Mouse (Mus musculus) heart, postnatal 14 days (tissue): Measurements from ENCODE around the gene Slc38a2. TPM values are rescaled to one million over a fixed set of nuclear protein-coding genes. Genes with fewer than 3 reads are reported as not detected.
A peak's percentile ranks its signal among the peaks of the same experiment; 100 is the strongest.

Source experiments
- DNase-seq, 2 experiments: peaks; one replicate each; pipeline ENCODE4 v3.0.0; 2021 to 2022
- intact Hi-C: fragments of 180-260 bp; cut with DNase I; formaldehyde crosslinking; loops from one replicate; pipeline ENCODE4 v1.15.1; 2025
- long read RNA-seq, 2 experiments: library from polyadenylated mRNA; stranded (forward); transcript quantifications; one replicate each; pipeline ENCODE4 v2.0.0; 2021
- total RNA-seq, 2 experiments: library from RNA; stranded (reverse); gene quantifications; 2 replicates each; pipeline ENCODE4 v1.2.3; 2021

Gene Slc38a2
- total RNA-seq, result 100 to 1,000 TPM; 257 to 301 TPM
- long read RNA-seq, experiment 1, full-length matches to known transcripts, result 37 of 96 reads
- long read RNA-seq, experiment 1, partial matches to known transcripts, result 42 of 96 reads
- long read RNA-seq, experiment 1, other reads (novel, unspliced or antisense), result 17 of 96 reads
- long read RNA-seq, experiment 2, full-length matches to known transcripts, result 41 of 79 reads
- long read RNA-seq, experiment 2, partial matches to known transcripts, result 36 of 79 reads
- long read RNA-seq, experiment 2, other reads (novel, unspliced or antisense), result 2 of 79 reads

DNA sequence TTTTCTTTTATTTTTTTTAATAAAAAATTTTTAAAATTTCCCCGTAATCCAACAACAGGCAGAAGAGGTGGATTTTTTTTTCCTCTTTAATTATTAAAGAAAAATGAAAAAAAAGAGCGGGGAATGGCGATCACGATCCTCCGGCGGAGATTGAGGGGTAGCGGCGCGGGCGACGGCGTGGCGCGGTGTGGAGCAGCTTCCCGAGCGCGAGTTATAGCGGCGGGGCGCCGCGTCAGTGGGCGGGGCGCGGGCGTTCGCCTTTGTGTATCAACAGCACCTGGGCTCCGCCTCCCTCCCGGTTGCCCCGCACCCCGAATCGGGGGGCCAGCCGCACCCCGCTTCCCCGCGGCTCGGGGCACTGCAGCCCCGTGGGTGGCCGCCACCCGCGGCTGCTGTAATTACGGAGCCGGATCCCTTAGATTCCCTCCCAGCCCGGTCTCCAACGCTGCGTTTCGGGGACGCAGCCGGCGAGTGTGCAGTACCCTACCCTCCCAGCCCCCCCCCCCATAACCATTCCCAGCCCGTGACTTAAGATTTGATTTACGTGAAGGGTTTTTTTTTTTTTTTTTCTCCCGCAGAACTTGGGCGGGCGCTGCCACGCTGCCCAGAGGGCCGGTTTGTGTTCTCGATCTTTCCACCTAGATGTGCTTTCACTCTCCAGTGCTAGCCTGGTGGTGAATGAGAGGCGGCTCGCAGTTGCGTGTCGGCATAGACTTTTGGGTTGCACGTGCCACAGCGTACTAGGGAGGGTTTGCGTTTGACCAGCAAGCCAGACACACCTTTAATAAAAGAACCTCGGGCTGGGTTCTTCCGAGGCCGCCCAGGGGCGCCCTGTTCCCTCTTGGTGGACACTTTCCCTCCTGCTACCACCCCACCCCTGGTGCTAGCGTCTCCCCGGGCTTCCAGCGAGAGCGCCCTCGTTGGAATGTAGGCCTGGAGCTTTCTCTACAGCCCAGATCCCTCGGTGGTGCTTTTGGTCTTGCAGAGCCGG is at the start of gene Slc38a2:
Gene Slc38a2 (minus strand): TSS at position 210 of the 991 bp plus-strand sequence.
- peak; percentile 93 for DNase-seq
- intact Hi-C loops, result loop anchor here (5.0 to 10.0 kb wide), 4 partner anchors 47 to 415 kb away; partner anchors contain the start of gene Arid2

DNA sequence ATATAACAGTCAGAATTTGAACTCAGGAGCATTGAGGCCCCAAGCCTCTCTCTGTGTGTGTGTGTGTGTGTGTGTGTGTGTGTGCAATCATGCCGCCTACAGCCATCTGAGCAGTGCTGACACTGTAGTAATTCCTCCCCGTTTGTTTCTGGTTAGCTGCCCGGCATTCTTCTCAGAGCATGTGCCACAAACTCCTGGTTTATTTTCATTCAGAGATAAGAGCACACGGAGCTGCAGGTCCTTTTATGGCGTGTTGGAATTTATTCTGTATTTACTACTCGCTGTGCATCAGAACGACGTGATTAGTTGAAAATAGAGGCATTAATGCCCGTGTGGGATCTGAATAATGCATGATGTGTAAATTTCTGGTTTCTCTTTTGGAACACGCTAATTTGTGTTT is 49.6 kb upstream of the Slc38a2 start:
- intact Hi-C loops, result loop anchor here (5.0 kb wide), 2 partner anchors 37 to 52 kb away; partner anchors contain the start of gene Slc38a2
- peak; percentile 28 to 65 for DNase-seq

DNA sequence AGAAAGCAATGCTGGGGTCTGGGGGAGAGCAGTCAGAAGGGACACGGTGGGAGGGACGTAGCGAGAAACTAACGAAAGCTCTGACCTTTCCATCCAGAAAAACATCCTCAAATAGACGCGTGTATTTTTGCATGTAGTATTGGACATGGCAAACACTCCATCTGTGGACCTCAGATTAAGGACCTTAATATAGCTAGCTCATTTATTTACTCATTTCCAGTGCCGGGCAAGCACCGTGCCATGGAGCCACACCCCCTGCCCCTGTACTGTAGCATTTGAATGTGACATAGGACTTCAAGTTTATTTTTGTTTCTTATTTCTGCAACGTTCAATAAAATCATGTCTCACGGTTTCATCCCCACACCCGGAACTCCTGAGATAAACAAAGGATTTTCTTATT is 48.0 kb upstream of the Slc38a2 start:
- intact Hi-C loops, result loop anchor here (5.0 kb wide), 2 partner anchors 35 to 50 kb away; partner anchors contain the start of gene Slc38a2
- no peak for DNase-seq

DNA sequence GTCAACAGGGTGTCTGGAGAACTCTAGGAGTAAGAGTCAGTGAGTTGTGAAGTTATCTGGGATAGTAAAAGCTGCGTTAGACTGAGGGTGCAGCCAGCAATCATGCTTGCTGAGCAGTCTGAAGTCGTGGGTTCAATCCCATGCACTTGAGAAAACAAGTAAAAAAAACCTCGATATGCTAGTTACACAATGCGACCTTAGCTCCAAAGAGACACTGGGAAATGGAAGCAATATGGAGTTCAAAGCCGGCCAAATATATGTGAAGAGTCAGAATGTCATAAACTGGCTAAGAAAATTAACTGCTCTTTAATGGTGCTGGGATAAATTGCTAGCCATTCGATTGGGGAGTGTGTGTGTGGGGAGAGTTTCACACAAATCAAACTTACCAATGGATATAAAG is 47.5 kb upstream of the Slc38a2 start:
- DNase-seq, result no peak
- intact Hi-C loops, result loop anchor here (5.0 kb wide), 2 partner anchors 35 to 50 kb away; partner anchors contain the start of gene Slc38a2

DNA sequence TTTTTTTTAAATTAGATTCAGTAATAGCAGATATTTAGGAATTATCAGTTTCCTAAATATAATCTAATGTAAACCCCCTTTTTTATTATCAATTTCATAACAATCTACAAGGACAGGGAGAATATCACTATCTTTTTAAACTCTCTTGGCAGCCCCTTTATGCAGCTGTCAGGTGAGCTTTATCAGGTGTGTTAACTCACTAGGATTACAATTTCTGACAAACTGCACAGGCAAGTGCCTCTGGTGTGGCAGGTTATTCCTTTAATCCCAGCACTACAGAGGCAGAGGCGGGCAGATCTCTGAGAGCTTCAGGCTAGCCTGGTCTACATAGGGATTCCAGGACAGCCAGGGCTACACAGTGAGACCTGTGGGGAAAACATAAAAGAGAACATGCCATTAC is 45.8 kb upstream of the Slc38a2 start:
- intact Hi-C loops, result loop anchor here (5.0 kb wide), 2 partner anchors 33 to 48 kb away; partner anchors contain the start of gene Slc38a2
- DNase-seq, result no peak

DNA sequence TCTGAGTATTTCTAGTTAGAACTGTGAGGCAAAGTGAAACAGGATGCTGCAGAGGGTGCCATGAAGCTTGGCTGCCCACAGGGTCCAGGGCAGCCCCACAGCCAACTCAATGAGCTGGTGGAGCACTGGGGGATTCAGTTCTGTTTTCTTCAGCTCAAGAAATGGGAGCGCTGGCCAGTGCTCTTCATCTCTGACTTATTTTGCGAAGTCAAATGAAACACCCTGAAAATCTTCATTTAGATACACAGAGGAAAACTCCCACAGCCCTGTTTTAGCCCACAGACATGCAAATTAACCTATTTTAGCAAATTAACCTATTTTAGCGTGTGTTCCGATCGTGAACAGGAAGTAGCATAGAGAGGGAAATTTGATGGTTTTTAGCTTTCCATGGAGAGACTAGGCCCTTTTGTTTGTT is 45.4 kb upstream of the Slc38a2 start:
- DNase-seq, result no peak
- intact Hi-C loops, result loop anchor here (5.0 kb wide), 2 partner anchors 33 to 48 kb away; partner anchors contain the start of gene Slc38a2

DNA sequence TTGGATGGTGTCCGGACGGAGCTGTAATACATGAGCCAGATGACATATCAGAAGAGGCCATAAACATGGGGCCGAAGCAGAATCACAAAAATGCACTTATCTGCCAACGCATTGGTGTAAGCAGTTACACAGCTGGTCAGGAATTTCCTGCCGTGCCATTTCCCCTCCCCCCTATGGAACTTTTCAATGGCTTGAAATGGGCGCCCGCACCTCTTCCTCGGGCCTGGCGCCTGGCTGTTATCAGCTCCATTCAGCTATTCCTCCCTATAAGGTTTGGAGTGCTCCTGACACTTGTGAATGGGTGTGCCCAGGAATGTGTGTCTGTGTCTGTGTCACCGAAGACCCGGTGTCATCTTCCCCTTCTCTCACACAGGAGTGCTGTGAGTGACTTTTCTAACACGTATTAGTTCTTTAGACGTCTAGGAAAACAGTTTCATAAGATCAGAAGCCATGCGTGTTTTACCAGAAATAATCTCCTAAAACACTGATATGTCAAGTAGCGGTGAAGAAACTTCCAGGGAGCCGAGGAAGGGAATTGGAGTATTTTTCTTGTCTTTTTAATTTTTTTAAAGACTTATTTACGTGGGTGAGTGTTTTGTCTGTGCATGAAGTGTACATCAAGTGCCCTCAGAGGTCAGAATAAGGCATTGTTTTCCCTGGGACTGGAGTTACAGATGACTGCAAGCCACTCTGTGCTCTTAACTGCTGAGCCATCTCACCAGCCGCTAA is 44.8 kb upstream of the Slc38a2 start:
- peak in 1 of 2 experiments; percentile 53 for DNase-seq
- intact Hi-C loops, result no loop called here

DNA sequence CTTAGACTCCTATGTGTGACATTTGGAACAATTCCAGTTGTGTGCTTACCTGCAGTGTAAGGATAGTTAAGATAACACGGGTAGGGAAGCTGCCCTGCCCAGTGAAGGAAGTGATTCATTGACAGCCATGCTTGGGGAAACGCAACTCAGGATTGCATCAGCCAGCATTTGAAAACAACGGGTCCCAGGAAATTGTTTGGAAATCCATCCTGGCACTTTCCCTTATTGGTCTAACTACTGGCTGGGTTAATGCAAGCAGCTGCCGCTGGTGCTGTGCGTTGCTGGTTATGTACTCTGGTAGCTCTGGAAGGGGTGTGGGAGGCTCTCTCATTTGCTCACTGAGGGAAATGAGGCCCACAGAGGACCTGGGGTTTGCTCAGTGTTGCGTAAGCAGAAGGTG is 43.7 kb upstream of the Slc38a2 start:
- intact Hi-C loops, result no loop called here
- DNase-seq, result no peak

DNA sequence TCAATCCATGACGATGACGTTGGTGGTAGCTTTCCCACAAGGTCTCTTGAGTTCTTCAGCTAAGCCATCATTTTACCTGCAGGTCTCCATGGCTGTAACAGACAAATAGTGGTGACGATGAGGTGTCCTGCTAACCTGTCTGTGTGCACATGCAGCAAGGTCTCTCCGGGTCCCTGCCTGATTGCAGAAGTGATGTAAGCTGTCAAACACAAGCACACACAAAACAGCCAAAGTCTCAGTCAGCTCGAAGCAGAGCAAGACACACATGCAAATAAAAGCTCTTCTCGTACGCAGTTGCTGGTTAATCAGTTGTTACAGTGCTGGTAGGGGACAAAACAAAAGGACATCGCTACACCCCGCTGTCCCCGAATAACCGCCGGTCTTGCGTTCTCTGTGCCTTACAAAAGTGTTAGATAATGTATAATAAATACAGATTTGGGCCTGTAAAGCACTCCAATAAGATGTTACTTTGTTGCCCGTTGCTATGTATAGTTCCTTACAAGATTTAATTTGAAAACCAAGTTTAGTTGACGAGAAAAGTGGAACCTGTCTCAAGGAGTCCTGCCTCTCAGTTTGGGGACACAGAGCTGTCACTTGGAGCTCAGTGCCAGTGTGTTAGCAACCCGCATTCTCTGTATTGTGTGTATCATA is 43.2 kb upstream of the Slc38a2 start:
- intact Hi-C loops, result no loop called here
- no peak for DNase-seq

DNA sequence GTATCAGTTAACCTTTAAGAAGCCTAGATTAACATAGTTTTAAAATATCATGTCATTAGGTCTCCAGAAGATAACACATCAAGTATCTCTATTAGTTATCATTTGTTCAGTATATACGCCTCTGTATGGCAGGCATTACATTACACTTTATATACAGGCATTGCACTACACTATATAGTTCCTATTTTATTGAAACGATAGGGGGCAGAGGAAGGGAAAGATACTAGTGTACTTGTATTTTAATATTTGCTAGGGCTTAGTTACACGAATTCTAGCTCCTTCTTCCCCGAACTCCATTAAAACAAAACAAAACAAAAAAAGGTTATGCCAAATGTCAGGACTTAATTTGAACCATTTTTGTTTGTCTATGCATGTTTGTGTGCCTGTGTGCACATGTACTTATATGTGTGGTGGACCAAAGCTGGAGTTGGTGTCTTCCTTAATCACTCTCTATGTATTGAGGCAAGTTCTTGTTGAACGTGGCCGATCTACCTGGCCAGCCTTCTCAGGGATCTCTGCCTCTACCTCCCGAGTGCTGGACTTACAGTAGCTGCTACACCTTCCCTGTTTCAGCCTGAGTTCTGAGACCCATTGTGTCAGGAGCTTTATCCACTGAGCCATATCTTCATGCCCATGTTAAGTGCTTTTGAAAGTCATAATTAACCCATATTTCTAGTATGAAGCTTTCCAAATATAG is 41.5 kb upstream of the Slc38a2 start:
- no peak for DNase-seq

DNA sequence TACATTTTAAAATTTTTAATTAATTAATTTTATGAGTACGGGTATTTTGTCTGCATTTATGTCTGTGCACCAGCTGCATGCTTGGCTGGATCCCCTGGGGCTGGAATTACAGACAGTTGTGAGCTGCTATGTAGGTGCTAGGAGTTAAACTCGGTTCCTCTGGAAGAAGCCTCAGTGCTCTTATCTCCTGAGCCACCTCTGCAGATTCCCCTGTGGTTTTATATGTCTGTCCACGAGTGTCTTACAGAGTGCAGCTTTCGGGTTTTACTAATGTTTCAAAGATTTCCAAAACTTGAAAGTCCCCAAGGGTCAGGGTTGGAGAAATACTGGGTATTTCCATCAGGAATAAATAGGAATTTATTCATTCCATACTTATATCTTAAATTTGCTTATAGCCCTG is 40.6 kb upstream of the Slc38a2 start:
- DNase-seq, result no peak
- intact Hi-C loops, result no loop called here

More for the DNA sequence above, 41.5 kb upstream of the Slc38a2 start:
- intact Hi-C loops, result no loop called here

DNA sequence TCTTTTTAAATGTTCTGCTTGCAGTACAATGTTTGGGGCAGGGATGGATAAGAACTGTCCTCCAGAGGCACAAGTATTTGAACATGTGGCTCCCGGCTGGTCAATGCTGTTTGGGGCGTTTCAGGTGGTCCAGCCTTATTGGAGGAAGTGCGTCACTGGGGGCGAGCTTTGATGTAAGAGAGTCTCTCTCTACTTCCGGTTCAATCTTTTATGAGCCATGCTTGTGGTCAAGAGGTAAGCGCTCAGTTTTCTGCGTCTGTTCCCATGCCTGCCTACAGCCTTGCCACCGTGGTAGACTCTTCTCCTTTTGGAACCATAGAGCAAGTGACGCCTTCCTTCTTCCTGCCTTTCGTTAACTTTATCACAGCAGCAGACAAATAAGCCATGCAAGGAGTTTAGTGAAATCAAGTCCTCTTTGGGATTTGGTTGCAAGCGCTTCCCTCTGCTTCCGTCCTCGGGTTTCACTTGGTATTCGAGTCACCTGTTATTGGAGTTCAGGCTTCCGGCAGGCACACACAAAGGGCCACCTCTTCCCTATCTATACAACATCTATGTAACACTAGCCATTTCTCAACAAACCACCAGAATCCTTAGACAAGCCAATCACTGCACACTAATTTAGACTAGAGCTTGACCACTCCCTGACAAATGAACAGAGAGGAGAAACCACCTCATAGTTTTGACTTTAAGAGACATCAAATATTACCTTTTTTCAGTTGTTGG is 37.3 kb upstream of the Slc38a2 start:
- intact Hi-C loops, result no loop called here
- no peak for DNase-seq

DNA sequence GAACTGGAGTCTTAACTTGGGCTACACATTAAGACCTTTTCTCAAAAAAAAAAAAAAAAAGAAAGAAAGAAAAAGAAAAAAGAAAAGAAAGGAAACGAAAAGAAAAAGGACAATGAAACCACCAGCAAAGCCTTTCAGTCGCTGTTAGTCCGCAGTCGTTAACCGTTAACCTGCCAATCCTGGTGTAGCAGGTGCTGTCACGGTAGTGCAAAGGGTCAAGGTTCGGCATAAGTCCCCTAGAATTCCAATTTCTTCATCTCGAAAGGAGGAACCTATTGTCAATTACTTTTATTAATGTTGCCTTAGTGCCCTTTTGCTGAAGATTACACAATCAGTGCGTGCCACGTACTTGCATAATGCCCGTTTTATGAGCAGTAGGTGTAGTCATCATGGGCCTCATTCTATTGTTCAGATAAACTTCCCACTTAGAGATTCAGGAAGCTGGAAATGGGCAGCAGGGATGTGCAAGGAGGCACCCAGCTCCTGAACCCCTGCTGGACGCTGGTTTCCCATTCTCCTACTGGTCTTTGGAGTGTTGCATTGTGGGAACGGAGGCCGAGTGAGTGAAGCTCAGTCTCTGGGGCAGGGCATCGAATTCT is 36.1 kb upstream of the Slc38a2 start:
- no peak for DNase-seq
- intact Hi-C loops, result no loop called here

DNA sequence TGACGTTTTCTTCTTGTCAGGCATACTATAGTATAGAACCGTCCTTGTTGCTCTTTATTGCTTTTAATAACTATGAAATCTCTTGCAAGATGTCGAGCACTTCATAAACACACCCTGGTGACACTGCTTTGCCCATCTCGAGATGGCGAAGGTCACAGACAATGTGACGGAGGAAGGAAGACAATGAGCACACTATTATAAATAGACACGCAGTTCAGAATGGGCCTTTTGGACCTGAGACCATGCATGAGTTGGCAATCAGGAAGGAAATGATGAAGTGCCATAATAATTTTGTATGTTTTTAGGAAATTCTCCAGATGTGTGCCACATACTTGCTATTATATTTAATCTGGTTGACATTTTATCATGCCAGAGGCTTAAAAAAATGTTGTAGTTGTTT is 34.9 kb upstream of the Slc38a2 start:
- intact Hi-C loops, result no loop called here
- no peak for DNase-seq

DNA sequence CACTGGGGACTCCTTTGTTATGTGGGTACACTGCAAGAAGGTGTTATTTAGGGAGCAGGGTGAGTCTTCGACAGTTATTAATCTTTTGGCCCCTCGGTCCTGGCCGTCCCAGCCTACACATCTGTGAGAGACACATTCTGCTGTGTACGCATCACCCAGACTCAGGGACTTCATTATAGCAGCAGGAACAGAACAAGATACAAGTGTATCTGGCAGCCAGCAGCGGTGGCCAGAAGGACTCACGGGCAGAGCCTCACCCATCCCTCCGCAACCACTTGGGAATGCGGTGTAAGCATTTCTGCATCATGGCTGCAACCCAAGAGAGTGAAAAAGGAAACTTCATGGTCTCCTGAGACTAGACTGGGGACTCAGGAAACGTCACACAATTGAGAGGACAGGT is 30.9 kb upstream of the Slc38a2 start:
- intact Hi-C loops, result no loop called here

DNA sequence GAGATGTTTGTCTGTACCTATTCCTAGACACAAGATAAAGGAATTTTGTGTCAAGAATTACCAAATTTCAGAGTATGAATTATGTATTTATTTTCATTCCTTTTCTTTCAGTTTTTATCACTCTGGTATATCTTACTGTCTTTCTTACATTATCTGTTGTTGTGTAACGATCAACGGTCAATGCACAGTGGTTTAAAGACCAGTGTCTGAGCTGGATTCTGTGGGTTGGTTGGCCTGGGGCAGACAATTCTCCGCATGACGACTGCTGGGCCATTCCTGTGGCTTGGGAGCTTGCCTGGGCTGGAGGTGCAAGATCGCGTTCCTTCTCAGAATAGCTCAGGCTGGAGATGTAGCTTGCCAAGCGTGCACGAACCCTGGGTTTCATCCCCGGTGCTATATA is 30.3 kb upstream of the Slc38a2 start:
- intact Hi-C loops, result no loop called here
- peak; percentile 32 to 41 for DNase-seq

More for the DNA sequence above, 30.9 kb upstream of the Slc38a2 start:
- DNase-seq, result no peak

DNA sequence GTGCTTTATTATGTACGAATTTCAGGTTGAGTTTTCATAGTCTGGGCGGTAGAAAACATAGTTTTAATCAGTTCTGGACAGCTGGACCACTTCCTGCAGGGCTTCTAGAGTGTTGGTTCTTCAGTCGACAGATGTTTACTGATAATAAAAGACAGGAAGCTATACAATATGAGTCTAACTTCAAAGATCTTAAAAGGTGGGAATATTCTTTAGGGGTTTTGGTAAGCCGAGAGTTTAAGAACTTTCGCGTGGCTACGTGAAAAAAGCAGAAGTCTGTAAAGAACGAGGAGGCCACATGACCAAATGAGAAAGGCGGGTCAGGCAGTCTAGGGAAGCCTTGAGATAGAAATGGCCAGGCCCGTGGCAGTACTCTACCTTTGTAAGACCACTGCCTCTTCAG is 29.5 kb upstream of the Slc38a2 start:
- intact Hi-C loops, result no loop called here

DNA sequence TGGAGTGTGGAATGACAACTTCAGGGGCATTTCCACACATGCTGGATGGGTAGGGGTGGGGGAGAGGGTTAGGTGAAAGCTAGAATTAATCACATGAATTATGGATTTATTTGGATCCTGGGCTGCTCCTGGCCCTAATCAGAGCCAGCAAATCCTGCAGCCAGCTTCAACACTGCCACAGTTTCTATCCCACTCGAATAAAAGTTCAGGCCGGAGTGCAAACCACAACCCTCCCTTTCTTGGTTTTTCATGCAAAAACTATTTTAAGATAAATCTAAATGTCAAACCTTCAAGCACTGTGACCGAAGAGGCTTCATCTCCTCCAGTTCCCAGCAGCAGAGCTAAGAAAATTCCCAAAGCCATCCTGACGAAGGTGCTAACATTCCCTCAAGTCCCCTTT is 28.8 kb upstream of the Slc38a2 start:
- intact Hi-C loops, result no loop called here
- no peak for DNase-seq

More for the DNA sequence above, 29.5 kb upstream of the Slc38a2 start:
- no peak for DNase-seq
